Mouse (Mus musculus) embryo, embryonic 11 days (tissue): ENCODE results near the gene Fam53b.

Source experiments
- DNase-seq: peaks from one replicate; pipeline ENCODE4 v3.0.0-alpha.2; 2015

Fam53b gene

GRCm38 (mm10) chr7:132701412-132701811 is 112.3 kb downstream of the Fam53b start:
- DNase-seq: no peak

DNA sequence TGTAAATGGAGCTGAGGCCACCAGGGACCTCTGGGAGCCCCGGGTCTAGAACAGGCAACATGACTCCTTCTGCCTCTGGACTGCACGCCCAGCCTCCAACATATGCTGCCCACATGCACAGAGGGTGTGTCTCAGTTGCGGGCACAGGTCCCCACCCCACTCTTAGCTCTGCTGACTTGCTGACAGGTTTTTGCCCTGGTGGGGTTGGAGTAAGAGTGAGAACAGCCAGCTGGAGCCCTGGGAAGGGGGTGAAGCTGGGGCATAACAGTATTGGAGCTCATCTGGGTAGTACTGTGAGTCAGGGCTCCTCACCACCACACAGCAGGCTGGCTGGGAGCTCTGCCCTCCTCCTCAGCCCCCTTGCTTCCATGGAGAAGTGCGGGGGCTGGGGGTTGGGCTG is 113.6 kb downstream of the Fam53b start:
- no peak for DNase-seq

- DNase-seq: no peak
These were observed 114.0 kb downstream of the Fam53b start for GRCm38 (mm10) chr7:132699639-132700038.

DNA sequence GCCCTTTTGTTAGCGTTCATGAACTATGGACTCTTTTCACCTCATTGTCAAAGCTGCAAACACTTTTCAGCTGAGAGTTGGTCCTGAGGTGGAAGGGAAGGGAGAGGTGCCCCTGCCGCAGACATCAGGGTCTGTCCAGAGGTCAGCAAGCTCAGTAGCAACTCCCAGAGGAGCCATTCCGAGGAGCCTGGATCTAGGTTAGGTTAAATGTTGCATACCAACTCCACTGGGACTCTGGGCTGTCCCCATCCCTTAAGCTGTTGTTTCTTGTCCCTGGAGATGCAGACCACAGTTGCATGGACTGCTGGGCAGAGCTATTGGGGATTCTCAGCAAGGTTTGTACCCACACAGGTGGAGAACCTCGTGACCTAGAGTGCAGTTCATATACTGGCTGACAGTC is 114.5 kb downstream of the Fam53b start:
- DNase-seq: no peak

- no peak for DNase-seq
These were observed 114.9 kb downstream of the Fam53b start for GRCm38 (mm10) chr7:132698737-132699136.

GRCm38 (mm10) chr7:132697258-132697796 is 116.4 kb downstream of the Fam53b start:
- no peak for DNase-seq

DNA sequence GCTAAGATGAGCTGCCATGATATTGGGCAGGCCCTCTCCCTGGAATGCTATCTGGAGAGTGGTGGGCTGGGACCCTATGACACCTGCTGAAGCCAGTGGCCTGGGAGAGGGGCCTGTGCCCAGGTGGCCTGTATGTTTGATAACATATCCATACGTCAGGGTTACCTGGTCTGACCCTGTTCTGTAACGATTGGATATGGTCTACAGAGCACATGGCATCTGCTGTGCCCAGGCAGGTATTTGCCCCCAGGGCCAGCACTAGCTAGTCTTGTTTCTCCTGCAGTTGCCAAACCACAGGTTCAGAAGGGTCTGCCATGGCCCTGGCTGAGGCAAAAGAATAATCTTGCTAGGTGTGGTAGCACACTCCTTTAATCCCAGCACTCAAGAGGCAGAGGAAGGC is 120.1 kb downstream of the Fam53b start:
- no peak for DNase-seq

GRCm38 (mm10) chr7:132692719-132693118 is 121.0 kb downstream of the Fam53b start:
- no peak for DNase-seq

- no peak for DNase-seq
These were observed 122.8 kb downstream of the Fam53b start for GRCm38 (mm10) chr7:132690716-132691472.

DNA sequence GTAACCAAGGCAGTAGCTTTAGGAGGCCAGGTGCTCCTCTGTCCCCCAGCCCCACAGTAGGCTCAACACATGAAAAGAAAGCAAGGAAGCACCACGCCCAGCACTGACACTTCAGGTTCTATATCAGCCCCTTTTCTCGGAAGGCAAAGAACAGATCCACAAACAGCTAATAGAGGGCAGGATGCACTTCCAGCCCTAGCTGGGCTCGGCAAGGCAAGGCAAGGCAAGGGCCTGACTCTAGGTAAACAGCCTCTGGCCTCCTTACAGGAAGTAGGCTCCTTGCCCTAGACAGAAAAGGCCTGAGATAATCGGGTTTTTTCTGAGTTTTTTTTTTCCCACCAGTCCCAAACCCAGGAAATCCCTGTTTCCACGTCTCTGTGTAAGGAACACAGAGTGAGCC is 124.0 kb downstream of the Fam53b start:
- DNase-seq: no peak

GRCm38 (mm10) chr7:132688721-132689120 is 125.0 kb downstream of the Fam53b start:
- peak; percentile 34 for DNase-seq

DNA sequence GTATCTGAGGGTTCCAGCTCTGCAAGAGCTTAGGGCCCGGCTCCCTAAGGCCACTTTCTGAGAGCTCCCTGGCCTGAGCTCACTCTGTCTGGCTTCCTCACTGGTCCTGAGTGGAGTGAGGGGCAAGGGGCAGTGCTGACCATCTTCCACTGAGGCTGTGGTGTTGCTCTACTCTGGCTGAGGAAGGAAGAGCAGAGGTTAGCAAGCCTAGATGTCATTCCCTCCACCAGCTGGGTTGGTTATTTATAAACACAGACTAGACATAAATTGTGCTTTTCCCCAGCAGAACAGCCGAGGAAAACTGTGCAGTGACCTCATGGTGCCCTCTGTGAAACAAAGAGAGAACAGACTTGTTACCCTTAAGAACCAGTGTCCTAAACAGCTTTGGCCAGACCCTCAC is 125.8 kb downstream of the Fam53b start:
- no peak for DNase-seq

DNA sequence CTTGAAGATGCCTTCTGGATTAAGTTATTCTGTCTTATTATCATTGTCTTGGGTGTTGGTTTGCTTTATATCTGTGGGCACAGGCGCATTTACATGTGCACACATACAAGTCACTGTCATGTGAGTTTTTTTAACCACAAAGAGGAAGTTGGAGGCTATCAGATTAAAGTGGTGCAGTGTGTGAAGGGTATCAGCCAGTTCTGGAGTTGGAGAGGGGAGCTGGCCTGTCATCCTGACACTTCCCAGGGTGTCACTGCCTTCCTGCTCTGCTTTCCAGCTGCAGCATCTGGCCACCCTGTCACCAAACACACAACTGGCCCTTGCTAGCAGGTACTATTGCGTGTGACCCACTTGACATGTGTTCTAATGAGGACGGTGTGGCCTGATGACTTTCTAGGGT is 127.2 kb downstream of the Fam53b start:
- no peak for DNase-seq

DNA sequence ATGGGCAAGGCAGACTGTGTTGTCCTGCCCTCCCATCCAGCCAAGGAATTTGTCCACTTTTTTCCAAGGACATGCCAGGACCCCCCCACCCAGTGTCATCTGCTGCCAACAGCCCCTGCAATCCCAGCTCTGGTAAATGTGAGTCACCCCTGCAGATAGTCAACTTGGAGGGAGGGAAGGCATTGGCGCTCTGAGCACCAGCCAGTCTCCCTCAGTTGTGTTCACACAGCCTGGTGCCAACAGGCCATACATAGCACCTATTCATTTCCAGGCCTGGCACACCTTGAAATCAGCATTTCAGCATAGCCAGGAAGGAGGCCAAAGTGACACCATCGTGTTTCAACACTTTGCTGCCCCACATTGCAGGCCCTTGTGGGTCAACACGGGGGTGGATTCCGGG is 129.8 kb downstream of the Fam53b start:
- DNase-seq: no peak

DNA sequence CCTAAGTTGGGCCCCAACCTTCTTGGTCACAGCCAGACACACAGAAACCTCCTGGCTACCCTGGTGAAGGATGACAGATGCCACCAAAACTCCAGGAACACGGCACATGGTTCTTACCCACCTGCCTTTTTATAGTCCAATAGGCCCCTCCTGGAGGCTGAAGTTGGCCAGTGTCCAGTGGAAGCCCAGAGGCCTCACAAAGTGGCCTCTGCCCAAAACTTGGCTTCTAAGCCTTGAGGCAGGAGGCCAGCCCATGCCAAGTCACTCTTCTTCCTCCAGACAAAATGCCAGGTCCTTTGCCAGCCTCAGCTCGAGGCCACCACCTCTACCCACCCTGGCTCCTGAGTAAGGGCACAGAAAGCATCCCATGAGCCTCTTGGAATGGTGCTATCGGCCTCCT is 130.8 kb downstream of the Fam53b start:
- DNase-seq: no peak

DNA sequence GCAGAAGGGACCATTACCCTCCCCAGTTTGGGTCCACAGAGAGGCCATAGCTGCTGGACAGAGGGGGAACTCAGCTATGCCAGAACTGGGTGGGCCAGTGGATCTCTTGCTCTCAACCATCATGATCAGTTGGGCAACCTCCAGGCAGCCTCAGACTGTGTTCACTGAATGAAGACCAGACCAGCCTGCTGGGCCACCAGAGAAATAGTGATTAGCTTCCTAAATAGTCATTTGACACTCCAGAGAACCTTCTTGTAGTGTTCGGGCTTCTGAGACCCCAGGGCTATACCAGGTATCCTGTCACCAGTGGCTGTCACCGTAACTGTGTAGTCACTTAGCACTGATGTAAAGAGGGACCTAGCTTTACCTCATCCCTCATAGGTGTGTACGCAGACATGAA is 131.3 kb downstream of the Fam53b start:
- no peak for DNase-seq

DNA sequence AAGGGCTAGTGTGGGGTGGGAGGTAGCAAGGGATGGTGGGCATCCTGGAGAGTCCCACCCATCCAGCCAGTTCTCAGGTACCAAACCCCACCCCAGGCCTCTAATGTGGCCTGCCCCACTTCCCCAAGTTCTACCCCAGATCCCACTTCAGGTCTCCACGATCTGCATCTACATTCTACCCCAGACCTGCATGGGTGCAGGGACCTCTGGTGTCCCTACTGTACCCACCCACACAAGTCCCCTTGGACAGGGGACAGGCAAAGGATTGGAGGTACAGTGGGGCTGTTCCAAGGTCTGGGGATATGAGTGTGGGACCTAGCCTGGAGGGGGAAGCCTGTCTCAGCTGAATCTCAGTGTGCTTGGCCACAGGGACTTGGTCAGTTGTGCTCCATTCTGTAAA is 131.9 kb downstream of the Fam53b start:
- DNase-seq: no peak

GRCm38 (mm10) chr7:132681296-132681695 is 132.4 kb downstream of the Fam53b start:
- DNase-seq: no peak

- DNase-seq: no peak
These were observed 134.1 kb downstream of the Fam53b start for GRCm38 (mm10) chr7:132679549-132679948.

DNA sequence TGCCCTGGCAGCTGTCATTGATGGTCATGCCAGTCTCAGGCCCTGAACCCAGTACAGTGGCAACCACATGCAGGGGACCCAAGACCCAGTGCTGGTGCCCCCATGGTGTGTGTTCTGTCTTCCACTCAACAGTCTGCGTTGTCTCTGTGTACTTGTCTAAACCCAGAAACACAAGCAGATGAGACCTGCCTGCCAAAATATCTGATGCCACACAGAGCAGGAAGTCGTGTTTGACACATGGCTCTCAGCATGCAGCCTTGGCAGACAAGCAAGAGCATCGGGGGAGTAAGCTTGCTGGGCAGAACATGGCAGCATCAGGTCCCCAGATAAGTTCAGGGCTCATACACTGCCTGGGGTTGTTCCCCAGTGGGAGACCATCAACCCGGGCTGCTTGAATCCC is 134.6 kb downstream of the Fam53b start:
- DNase-seq: no peak

- no peak for DNase-seq
These were observed 137.8 kb downstream of the Fam53b start for GRCm38 (mm10) chr7:132675922-132676321.

- DNase-seq: peak; percentile 56
These were observed 139.5 kb downstream of the Fam53b start for GRCm38 (mm10) chr7:132673931-132674755.

- no peak for DNase-seq
These were observed 141.2 kb downstream of the Fam53b start for GRCm38 (mm10) chr7:132672481-132672959.

GRCm38 (mm10) chr7:132670863-132671165 is 142.9 kb downstream of the Fam53b start:
- no peak for DNase-seq
